Mouse (Mus musculus) lung, embryonic 16.5 days (tissue): ENCODE measurements at regions not wholly inside any gene's neighbourhood (a gene's known extent, or its start where the extent isn't known, plus 50 kb on each side); places are given as distances from the start of the nearest gene placed in this dataset.
A peak's percentile ranks its signal among the peaks of the same experiment; 100 is the strongest.

Experiments used
- ATAC-seq: fragments of 200-750 bp; cut with Nextera tagmentation; 2 replicates; pipeline ENCODE4 v1.8.0; 2017; ENCODE audit warnings: low read depth, mild to moderate bottlenecking, moderate library complexity
- H3K27ac ChIP-seq: fragments of 300-500 bp; sonication (generic); 2 replicates; pipeline ENCODE4 v1.5.1; 2014; ENCODE audit warnings: mild to moderate bottlenecking, control low read depth, low read length
- H3K27me3 ChIP-seq: fragments of 300-500 bp; sonication (generic); 2 replicates; pipeline ENCODE4 v1.6.1; 2014; ENCODE audit warnings: low read depth, low read length, mixed read lengths; ENCODE audit not compliant: control insufficient read depth, insufficient read depth
- H3K36me3 ChIP-seq: fragments of 300-500 bp; sonication (generic); 2 replicates; pipeline ENCODE4 v1.6.1; 2014; ENCODE audit warnings: low read length; ENCODE audit not compliant: control insufficient read depth, insufficient read depth
- H3K4me1 ChIP-seq: fragments of 300-500 bp; sonication (generic); replicated peaks from 2 replicates; pipeline ENCODE4 v1.6.1; 2014; ENCODE audit warnings: low read length, mixed read lengths; ENCODE audit not compliant: control insufficient read depth, insufficient read depth
- H3K4me2 ChIP-seq: fragments of 300-500 bp; sonication (generic); 2 replicates; pipeline ENCODE4 v1.6.1; 2014; ENCODE audit warnings: low read depth, low read length, control low read depth
- H3K4me3 ChIP-seq: fragments of 300-500 bp; sonication (generic); 2 replicates; pipeline ENCODE4 v1.5.1; 2014; ENCODE audit warnings: mild to moderate bottlenecking, low read length, control low read depth
- H3K9ac ChIP-seq: fragments of 300-500 bp; sonication (generic); 2 replicates; pipeline ENCODE4 v1.6.1; 2014; ENCODE audit warnings: low read length, control low read depth
- H3K9me3 ChIP-seq: fragments of 300-500 bp; sonication (generic); 2 replicates; pipeline ENCODE4 v1.6.1; 2016; ENCODE audit warnings: low read length; ENCODE audit not compliant: control insufficient read depth
- WGBS: fragments of 180-500 bp; shearing (Covaris S2); extraction: QIAGEN DNeasy Blood & Tissue Kit; methylation state at CpG from one replicate; pipeline ENCODE4 v1.1.7; 2014; 5-methylcytosine and 5-hydroxymethylcytosine counted together

DNA sequence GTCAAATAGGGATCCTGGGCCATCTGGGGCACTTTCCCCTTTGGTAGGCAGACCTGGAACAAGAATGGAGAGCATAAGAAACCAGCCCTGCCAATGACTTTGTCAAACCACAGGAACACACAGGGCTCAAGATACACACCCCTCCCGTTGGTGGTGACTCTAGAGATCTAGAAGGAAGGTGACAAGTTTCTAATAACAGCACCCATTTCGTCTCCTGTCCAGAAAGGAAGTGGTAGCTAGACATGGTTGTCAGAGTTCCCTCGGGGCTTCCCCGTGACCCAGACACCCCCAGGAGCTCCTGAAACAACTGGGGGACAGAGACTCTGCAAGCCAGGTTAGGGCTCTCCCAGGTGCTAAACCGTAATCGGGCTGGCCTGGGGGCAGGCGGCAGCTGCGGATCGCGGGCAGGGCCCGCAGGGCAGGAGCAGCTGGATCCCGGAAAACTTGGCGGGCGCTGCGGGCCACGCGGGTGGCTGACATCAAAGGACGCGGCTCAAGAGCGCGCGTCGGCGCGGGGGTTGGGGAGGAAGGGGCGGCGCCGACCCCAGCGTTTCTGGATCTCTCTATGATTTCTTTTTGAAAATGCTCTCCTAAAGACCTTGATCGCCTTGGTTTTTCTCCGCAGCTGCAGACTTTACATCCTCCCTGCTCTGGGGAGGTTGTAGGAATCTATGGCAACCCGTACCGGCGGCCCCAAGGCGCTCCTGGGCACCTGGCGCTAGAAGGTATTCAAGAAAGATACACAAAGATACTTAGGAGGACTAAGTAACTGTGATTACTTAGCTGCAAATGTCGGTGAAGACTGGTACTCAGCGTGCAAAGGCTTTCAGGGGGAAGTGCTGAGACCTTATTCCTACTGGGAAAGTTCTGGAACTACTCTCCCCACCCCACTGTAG is 92.1 kb downstream of the Foxi3 start:
- 0 out of 2 replicates have a peak, but pooled peaks cover 5% of the 10 kb centered on the region for H3K4me1 ChIP-seq
- no peaks in the 10 kb centered on the region for H3K9me3 ChIP-seq
- WGBS = 3% methylated on average over 35 of the region's 38 CpGs
- H3K4me3 ChIP-seq = peak overlapping the region; percentile 47
- H3K27ac ChIP-seq = no peak overlapping the region
- no peaks in the 10 kb centered on the region for H3K27me3 ChIP-seq
- H3K36me3 ChIP-seq = no peaks in the 10 kb centered on the region
- peak overlapping the region; percentile 69 for H3K4me2 ChIP-seq
- peak; percentile 64; the same call in 1 of the 2 replicates for ATAC-seq
- peak overlapping the region; percentile 60 for H3K9ac ChIP-seq

GRCm38 (mm10) chr6:71050248-71050647 is 93.9 kb downstream of the Foxi3 start:
- no peak overlapping the region for H3K27ac ChIP-seq
- 20% methylated on average over 5 of the region's 5 CpGs for WGBS
- no peak overlapping the region for H3K9ac ChIP-seq
- ATAC-seq = no peak
- H3K4me2 ChIP-seq = no peak overlapping the region
- H3K4me3 ChIP-seq = no peak overlapping the region
- H3K9me3 ChIP-seq = no peaks in the 10 kb centered on the region
- no peaks in the 10 kb centered on the region for H3K27me3 ChIP-seq
- H3K4me1 ChIP-seq = 0 out of 2 replicates have a peak, but pooled peaks cover 5% of the 10 kb centered on the region
- H3K36me3 ChIP-seq = no peaks in the 10 kb centered on the region

- ATAC-seq = no peak
- WGBS = 13% methylated on average over 14 of the region's 14 CpGs
- no peak overlapping the region for H3K4me2 ChIP-seq
Observed at GRCm38 (mm10) chr6:71050754-71051213, 93.5 kb downstream of the Thnsl2 start.

DNA sequence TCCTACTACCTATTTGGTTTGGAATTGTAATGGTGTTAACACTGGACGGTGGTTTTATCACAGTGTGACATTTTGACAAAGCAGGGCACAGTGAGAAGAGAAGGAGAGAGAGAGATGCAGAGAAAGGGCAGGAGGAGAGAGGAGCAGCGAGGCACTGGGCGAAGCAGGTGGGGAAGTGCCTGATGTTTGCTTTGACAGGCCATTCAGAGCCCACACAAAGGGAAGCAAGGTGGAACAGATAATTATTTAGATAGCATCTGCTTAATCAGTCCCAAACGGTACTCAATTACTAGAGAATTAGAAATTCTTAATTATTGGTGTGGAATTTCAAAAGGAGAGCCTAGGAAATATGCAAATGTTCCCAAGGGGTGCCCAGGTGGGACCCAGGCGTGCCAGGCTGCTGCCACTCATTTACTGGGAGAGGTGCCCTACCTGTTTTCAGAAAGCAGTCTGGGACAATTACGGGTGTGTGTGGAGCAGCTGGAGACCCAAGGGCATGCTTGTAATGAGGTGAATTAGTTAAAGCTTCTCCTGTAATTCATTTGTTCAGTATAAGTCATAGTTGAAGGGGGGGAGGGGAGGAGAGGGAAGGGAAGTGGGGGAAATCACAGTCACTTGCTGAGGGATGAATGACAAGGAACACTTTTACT is 86.9 kb downstream of the Thnsl2 start:
- WGBS = 40% methylated on average over 6 of the region's 6 CpGs
- Histone ChIP-seq H3K36me3 (no peaks in the 10 kb centered on the region), H3K27me3 (no peaks in the 10 kb centered on the region), H3K4me1 (no peaks in the 10 kb centered on the region), H3K9me3 (no peaks in the 10 kb centered on the region), H3K4me3 (no peak overlapping the region), H3K4me2 (no peak overlapping the region), H3K27ac (no peak overlapping the region), H3K9ac (no peak overlapping the region)
- ATAC-seq = no peak

More at GRCm38 (mm10) chr6:71050754-71051213, 93.5 kb downstream of the Thnsl2 start:
- Histone ChIP-seq H3K36me3 (no peaks in the 10 kb centered on the region), H3K27me3 (no peaks in the 10 kb centered on the region), H3K27ac (no peak overlapping the region), H3K9me3 (no peaks in the 10 kb centered on the region), H3K4me3 (no peak overlapping the region), H3K9ac (no peak overlapping the region), H3K4me1 (0 out of 2 replicates have a peak, but pooled peaks cover 5% of the 10 kb centered on the region)

DNA sequence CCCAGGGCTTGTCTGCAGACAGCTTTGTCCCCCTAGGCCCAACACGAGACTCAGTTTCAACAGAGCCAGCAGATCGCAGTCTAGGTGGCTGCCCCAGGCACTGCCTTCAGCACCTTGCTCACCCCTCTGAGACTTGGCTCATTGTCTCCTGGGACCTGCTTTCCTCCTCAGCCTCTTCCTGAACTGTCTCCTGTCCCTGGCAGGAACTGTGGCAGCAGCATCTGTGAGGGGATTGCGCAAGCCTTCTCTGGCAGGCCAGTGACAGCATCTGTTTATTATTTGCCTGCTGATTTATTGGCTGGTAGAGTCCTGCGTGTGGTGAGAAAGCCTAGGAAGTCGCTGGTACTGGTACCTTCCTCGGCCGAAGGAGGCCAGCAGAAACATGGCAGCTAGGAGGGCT is 84.1 kb downstream of the Thnsl2 start:
- no peak overlapping the region for H3K4me2 ChIP-seq
- H3K27ac ChIP-seq = no peak overlapping the region
- no peak overlapping the region for H3K4me3 ChIP-seq
- no peaks in the 10 kb centered on the region for H3K27me3 ChIP-seq
- no peaks in the 10 kb centered on the region for H3K4me1 ChIP-seq
- no peaks in the 10 kb centered on the region for H3K9me3 ChIP-seq
- peak; percentile 38; the same call in 1 of the 2 replicates for ATAC-seq
- no peak overlapping the region for H3K9ac ChIP-seq
- WGBS = 23% methylated on average over 7 of the region's 7 CpGs
- H3K36me3 ChIP-seq = no peaks in the 10 kb centered on the region

GRCm38 (mm10) chr6:71062980-71063379 is 81.3 kb downstream of the Thnsl2 start:
- 66% methylated on average over 4 of the region's 4 CpGs for WGBS

GRCm38 (mm10) chr6:71065428-71065827 is 78.8 kb downstream of the Thnsl2 start:
- Histone ChIP-seq H3K4me1 (no peaks in the 10 kb centered on the region), H3K27me3 (no peaks in the 10 kb centered on the region), H3K9me3 (no peaks in the 10 kb centered on the region), H3K9ac (no peak overlapping the region), H3K36me3 (no peaks in the 10 kb centered on the region), H3K27ac (no peak overlapping the region), H3K4me3 (no peak overlapping the region), H3K4me2 (no peak overlapping the region)
- 34% methylated on average over 6 of the region's 6 CpGs for WGBS
- no peak for ATAC-seq

More at GRCm38 (mm10) chr6:71062980-71063379, 81.3 kb downstream of the Thnsl2 start:
- H3K4me2 ChIP-seq = no peak overlapping the region
- no peak for ATAC-seq
- no peaks in the 10 kb centered on the region for H3K4me1 ChIP-seq
- H3K36me3 ChIP-seq = no peaks in the 10 kb centered on the region
- H3K4me3 ChIP-seq = no peak overlapping the region
- H3K9me3 ChIP-seq = no peaks in the 10 kb centered on the region
- no peak overlapping the region for H3K9ac ChIP-seq
- H3K27ac ChIP-seq = no peak overlapping the region
- no peaks in the 10 kb centered on the region for H3K27me3 ChIP-seq

- no peaks in the 10 kb centered on the region for H3K4me1 ChIP-seq
- ATAC-seq = no peak
- no peaks in the 10 kb centered on the region for H3K36me3 ChIP-seq
- no peak overlapping the region for H3K4me2 ChIP-seq
- no peak overlapping the region for H3K27ac ChIP-seq
- H3K9ac ChIP-seq = no peak overlapping the region
- no peaks in the 10 kb centered on the region for H3K9me3 ChIP-seq
- H3K27me3 ChIP-seq = no peaks in the 10 kb centered on the region
- no peak overlapping the region for H3K4me3 ChIP-seq
- 53% methylated on average over 4 of the region's 4 CpGs for WGBS
Observed at GRCm38 (mm10) chr6:71069229-71069628, 75.0 kb downstream of the Thnsl2 start.

DNA sequence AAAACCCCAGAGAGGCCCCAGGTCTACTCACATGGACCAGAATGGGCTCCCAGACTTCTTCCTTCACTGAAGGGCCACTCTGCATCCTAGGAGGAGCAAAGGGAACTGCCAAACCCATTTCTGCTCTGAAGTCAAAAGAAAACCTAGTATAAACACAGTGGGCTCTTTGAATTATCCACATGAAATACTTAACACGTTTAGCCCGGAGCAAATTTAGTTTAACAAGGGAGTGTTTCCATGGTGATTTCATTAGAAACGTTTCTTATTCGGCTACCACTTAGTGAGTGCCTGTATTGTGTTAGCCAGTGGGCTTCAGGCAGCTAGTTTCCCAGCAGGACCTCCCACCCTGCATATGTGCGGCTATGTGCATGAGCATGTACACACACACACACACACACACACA is 69.4 kb downstream of the Thnsl2 start:
- H3K4me2 ChIP-seq = no peak overlapping the region
- ATAC-seq = no peak
- no peak overlapping the region for H3K27ac ChIP-seq
- H3K36me3 ChIP-seq = no peaks in the 10 kb centered on the region
- no peaks in the 10 kb centered on the region for H3K9me3 ChIP-seq
- no peaks in the 10 kb centered on the region for H3K4me1 ChIP-seq
- 28% methylated on average over 5 of the region's 5 CpGs for WGBS
- H3K27me3 ChIP-seq = no peaks in the 10 kb centered on the region
- H3K4me3 ChIP-seq = no peak overlapping the region
- H3K9ac ChIP-seq = no peak overlapping the region
